Mouse (Mus musculus) thymus, adult 2 months (tissue): Measurements from ENCODE around the gene Kif6.

Source experiments
- CTCF ChIP-seq: fragments of 200-500 bp; IDR thresholded peaks from 2 replicates; pipeline ENCODE4 v1.5.1; 2012; ENCODE audit warnings: mild to moderate bottlenecking, control low read depth, low read length, moderate library complexity, borderline replicate concordance; ENCODE audit not compliant: control insufficient read depth, poor library complexity, insufficient read depth; ENCODE audit errors: extremely low read depth
- POLR2A ChIP-seq: fragments of 200-500 bp; IDR thresholded peaks from 2 replicates; pipeline ENCODE4 v1.6.1; 2012; ENCODE audit warnings: mild to moderate bottlenecking, low read length, control low read depth, moderate library complexity; ENCODE audit not compliant: control insufficient read depth, poor library complexity, insufficient read depth; ENCODE audit errors: extremely low read depth

- TF ChIP-seq CTCF (no peak), POLR2A (no peak)
These were observed 27.4 kb downstream of the Kif6 start for GRCm38 (mm10) chr17:49642336-49642735.
